Mouse (Mus musculus): Measurements from ENCODE around the gene Cyp2c37.
"Not testable (repeated sequence)": the region's sequence is repeated elsewhere in the genome, so short reads cannot be mapped to it uniquely, and the experiment has no call there.

The Cyp2c37 gene

DNA sequence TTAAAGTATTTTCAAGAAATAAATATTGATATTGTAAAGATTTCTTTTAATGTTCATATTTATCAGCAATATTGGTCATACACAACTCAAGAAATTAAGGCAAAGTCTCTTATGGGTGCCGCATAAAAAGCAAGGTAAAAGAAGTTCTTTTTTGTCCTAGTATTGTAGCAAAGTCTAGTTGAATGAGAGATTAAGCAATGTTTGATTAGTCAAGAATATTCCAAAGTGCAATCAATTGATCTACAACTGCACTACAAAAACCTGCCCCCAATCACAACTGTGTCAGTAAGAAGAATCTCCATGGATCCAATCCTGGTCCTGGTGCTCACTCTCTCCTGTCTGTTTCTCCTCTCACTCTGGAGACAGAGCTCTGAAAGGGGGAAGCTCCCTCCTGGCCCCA is at the start of gene Cyp2c37:
TSS of gene Cyp2c37 (plus strand) at position 285 of the 400 bp plus-strand sequence.
- not testable (repeated sequence) for DNase-seq (ENCODE audit: low spot score)

DNA sequence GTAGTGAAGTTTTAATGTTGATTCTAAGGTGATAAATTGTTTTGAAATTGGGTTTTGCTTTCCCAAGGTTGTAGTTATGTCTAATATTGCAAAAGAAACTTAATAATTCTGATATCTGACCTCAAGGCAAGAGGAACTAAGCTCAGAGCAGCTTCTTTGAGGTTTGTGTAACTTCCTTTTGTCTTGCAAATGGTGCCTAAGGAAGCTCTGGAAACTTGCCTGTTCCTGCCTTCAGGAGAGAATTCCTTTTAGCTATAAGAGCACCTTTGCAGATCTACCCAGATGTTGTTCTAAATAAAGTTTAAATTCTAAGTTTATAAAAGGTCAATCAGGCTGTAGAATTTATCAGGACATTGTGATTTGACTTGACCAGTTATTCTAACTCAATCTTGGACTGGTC is 31.4 kb upstream of the Cyp2c37 start:
- not testable (repeated sequence) for DNase-seq (ENCODE audit: low spot score)

DNA sequence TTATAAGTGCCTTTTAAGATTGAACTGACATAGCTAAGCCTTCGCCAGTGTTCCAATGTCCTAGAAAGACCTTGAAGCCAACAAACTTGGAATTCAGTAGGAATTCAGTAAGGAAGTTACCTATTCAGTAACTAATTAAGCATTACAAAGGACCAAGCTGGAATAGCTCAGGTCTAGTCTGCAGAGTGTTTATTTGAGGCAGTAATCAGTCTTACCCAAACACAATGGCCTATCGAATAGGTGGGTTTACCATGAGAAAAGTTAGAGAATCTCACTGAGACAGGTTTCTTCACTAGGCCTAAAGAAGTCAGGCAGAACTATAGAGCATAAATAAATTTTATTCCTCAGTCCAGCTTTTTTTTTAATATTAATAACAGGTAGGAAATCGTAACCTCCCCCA is 21.1 kb upstream of the Cyp2c37 start:
- not testable (repeated sequence) for DNase-seq (ENCODE audit: low spot score)

DNA sequence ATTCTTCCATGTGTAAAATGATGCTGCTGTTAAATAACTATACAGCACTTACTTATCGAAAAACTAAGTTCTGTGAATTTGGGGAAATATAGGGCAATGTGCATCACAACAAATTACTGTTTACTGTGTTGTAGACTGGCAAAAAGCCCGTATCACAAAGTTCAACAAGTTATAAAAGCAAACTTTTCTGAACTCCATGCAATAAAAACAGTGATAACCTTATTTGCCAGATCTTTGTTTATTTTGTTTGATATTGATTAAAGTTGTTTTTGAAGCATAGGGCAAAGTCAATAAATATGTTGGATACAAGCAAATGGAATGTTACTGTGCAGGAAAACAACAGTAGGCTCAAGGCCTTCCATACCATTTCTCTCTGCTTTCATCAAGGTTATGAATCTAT is 2.8 kb upstream of the Cyp2c37 start:
- no peak for DNase-seq (ENCODE audit: low spot score)
